Mouse (Mus musculus) cerebellum, postnatal 10 days (tissue): ENCODE measurements around the gene Plekhh2.

Experiments used
- DNase-seq, 2 experiments: peaks; one replicate each; pipeline ENCODE4 v3.0.0; 2021; ENCODE audit warnings: mixed read lengths in 2 of 2

Gene Plekhh2

GRCm38 (mm10) chr17:84611500-84611899 is 99.8 kb downstream of the Plekhh2 start:
- no peak for DNase-seq

- DNase-seq: no peak
Measured at GRCm38 (mm10) chr17:84611971-84612370, 100.3 kb downstream of the Plekhh2 start.

- no peak for DNase-seq
Measured at GRCm38 (mm10) chr17:84615811-84616210, 104.1 kb downstream of the Plekhh2 start.

- no peak for DNase-seq
Measured at GRCm38 (mm10) chr17:84616526-84617074, 104.9 kb downstream of the Plekhh2 start.

GRCm38 (mm10) chr17:84617953-84618352 is 106.3 kb downstream of the Plekhh2 start:
- DNase-seq: no peak

GRCm38 (mm10) chr17:84619112-84619511 is 107.4 kb downstream of the Plekhh2 start:
- no peak for DNase-seq

- no peak for DNase-seq
Measured at GRCm38 (mm10) chr17:84620076-84620475, 108.4 kb downstream of the Plekhh2 start.

- no peak for DNase-seq
Measured at GRCm38 (mm10) chr17:84620610-84621009, 108.9 kb downstream of the Plekhh2 start.

GRCm38 (mm10) chr17:84621209-84621608 is 109.5 kb downstream of the Plekhh2 start:
- DNase-seq: no peak

GRCm38 (mm10) chr17:84622028-84622427 is 110.3 kb downstream of the Plekhh2 start:
- no peak for DNase-seq

GRCm38 (mm10) chr17:84622873-84623272 is 111.2 kb downstream of the Plekhh2 start:
- no peak for DNase-seq

GRCm38 (mm10) chr17:84626276-84626856 is 114.7 kb downstream of the Plekhh2 start, which contains the start of gene Dync2li1:
Gene Dync2li1 (plus strand): TSS chr17:84626496.
- DNase-seq: peak; percentile 95 to 96

- DNase-seq: peak; percentile 50 to 56
Measured at GRCm38 (mm10) chr17:84626857-84627305, 115.2 kb downstream of the Plekhh2 start.

GRCm38 (mm10) chr17:84627721-84628120 is 116.0 kb downstream of the Plekhh2 start:
- DNase-seq: no peak

GRCm38 (mm10) chr17:84628611-84629010 is 116.9 kb downstream of the Plekhh2 start:
- no peak for DNase-seq

- DNase-seq: no peak
Measured at GRCm38 (mm10) chr17:84631836-84632235, 120.1 kb downstream of the Plekhh2 start.

- no peak for DNase-seq
Measured at GRCm38 (mm10) chr17:84633443-84633842, 121.7 kb downstream of the Plekhh2 start.

- peak; percentile 40 to 44 for DNase-seq
Measured at GRCm38 (mm10) chr17:84636328-84636727, 124.6 kb downstream of the Plekhh2 start.

- DNase-seq: no peak
Measured at GRCm38 (mm10) chr17:84637971-84638370, 126.3 kb downstream of the Plekhh2 start.

GRCm38 (mm10) chr17:84639796-84640378 is 128.2 kb downstream of the Plekhh2 start:
- DNase-seq: no peak

GRCm38 (mm10) chr17:84641893-84642292 is 130.2 kb downstream of the Plekhh2 start:
- DNase-seq: peak; percentile 62 to 74

- DNase-seq: no peak
Measured at GRCm38 (mm10) chr17:84642324-84642723, 130.6 kb downstream of the Plekhh2 start.

GRCm38 (mm10) chr17:84644292-84645050 is 132.8 kb downstream of the Plekhh2 start:
- DNase-seq: peak in 1 of 2 experiments; percentile 22
